Mouse (Mus musculus): ENCODE results near the gene Cnpy2.

Gene Cnpy2

DNA sequence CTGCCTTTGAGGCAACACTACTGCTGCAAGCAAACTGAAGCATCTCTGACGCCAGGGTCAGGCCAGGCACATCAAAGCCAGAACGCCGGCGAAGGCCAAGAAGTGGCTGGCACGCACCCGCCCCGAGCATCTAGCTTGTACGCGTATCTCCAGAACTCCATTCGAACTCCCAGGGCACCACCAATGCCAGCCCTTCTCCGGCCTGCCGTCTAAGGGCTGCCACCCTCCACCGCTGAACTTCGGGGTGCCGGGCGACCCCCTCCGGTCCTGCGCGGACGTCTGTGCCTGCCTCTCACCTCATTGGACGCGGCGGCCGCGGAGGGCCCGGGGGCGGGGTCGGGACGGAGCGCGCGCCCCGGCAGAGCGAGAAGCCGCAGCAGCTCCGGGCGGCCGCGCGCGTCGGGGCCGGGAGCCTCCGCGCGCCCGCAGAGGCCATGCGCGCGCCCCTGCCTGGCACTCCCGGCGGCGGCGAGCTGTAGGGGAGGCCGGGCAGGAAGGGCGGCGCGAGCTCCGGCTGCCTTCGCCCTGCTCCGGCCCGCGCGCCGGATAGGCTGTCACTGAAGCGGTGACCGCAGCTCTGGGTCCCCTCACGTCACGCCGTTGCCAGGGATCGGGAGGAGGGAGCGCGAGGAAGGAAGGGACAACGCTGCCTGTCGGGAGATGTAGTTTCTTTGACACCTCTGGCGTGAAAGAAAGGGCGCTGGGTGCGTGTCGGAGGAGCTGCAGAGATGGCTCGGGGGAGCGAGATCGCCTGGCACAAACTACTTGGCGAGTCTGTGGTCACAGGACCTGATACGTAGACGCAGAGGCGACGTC, 46.4 kb downstream of the Cnpy2 start, which contains the start of gene Coq10a:
Gene Coq10a (minus strand): TSS at position 596 of the 816 bp plus-strand sequence.
- peak; percentile 85 to 93 for DNase-seq (ENCODE audit: low spot score in 2 of 2)

DNA sequence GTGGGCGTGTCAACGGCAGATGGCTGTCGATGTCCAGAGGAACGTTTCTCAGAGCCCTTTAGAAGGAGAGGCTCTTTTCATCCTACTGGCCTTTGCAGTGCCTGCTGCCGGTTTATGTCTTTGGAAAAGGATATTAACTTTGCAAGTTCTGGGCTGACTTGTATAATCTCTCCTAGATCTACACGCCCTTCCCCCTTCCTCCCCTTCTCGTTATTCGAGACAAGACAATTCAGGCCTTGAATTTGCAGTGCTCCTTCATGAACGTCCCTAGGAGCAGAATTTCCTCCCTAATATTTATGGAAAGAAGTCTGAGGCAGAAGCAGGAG, 46.9 kb downstream of the Cnpy2 start:
- no peak for DNase-seq (ENCODE audit: low spot score in 2 of 2)

DNA sequence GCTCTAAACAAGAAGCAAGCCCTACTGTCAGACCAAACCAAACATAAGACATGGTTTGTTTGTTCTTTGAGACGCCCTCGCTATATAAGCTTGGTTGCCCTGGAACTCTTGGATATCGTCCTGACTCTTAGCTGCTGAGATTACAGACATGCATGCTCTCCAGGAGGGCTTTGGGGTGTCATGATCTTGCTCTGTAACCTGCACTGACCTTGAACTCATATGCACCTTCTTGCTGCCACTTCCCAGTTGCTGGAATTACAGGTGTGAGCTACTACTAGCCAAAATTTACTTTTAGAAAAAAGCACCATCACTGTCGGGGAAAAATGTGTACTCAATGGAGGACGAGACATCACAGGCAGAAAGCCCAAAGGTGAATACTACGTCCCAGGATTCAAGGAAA, 47.3 kb downstream of the Cnpy2 start:
- no peak for DNase-seq (ENCODE audit: low spot score in 2 of 2)

DNA sequence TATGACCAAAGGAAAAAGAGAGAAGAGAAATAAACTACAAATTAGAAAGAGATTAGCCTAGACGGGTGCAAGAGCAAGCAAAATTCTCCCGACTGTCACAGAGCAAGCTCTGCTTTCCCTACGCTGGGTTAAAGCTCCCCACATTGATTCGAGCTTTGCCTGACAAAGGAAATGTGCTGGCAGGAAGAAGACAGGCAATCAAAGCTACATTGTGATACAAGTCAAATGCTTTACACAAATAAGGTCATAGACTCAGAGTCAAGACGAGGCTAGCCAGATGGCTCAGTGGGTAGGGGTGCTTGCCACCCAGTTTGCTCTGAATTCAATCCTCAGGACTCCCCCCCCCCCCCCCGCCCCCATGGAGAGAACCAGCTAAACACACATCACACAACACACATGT, 47.8 kb downstream of the Cnpy2 start:
- no peak for DNase-seq (ENCODE audit: low spot score in 2 of 2)

DNA sequence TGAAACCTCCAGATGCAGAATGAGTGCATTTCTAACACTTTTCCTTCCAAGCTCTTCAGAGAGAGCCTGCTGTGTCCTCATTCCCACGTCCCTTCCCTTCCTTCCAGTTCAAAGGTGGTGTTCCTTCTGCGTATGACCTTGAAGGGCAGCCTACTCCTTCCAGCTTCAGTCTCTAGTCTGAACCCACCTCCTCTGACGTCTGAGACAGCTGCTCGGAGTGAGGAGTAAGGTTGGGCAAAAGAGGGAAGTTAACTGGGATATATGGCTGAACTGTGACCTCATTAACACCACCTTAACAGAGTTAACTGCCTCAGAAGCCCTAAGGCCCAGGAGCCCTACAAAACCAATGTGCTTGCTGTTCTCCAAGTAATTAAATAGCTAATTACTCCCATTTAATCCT, 48.3 kb downstream of the Cnpy2 start:
- no peak for DNase-seq (ENCODE audit: low spot score in 2 of 2)

DNA sequence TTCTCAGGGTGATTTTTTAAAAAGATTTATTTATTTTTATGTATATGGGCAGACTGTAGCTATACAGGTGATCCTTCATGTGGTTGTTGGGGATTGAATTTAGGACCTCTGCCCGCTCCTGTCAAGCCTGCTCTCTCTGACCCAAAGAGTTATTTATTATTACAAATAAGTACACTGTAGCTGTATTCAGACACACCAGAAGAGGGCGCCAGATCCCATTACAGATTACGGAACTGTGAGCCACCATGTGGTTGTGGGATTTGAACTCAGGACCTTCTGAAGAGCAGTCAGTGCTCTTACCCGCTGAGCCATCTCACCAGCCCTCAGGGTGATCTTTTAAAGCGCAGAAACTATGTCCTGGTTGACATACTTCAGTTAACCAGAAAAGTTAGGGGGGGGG, 49.9 kb downstream of the Cnpy2 start:
- DNase-seq (ENCODE audit: low spot score in 2 of 2): no peak

DNA sequence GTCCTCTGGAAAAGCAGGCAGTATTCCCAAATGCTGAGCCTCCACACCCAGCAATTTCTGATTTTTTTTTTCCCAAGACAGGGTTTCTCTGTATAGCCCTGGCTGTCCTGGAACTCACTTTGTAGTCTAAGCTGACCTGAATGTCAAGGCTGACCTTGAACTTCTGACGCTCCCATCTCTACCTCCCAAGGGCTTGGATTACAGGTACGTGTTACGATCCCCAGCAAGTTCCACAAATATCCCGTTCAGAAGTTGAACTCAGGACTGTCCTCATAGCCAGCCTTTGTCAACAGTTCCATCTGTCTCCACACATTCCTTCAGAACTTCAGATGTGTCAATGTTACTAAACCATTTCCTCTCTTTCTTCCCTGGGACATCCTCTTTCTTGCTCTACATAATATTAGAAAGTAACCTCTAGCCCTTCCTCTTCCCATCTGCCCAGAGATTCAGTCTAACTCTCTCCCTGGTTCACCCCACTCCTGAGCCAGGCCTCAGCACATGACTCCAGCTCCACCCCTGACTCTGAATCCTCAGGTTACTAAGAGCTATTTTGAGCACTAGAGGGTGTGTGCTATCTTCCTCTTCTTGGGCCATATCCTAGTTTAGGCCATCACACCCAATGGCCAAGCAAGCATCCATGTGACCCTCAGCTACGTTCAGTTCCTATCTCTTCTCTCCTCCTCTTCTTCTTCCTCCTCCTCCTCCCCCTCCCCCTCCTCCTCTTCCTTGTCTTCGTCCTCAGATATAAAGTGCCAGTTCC, 50.9 kb downstream of the Cnpy2 start:
- no peak for DNase-seq (ENCODE audit: low spot score in 2 of 2)

DNA sequence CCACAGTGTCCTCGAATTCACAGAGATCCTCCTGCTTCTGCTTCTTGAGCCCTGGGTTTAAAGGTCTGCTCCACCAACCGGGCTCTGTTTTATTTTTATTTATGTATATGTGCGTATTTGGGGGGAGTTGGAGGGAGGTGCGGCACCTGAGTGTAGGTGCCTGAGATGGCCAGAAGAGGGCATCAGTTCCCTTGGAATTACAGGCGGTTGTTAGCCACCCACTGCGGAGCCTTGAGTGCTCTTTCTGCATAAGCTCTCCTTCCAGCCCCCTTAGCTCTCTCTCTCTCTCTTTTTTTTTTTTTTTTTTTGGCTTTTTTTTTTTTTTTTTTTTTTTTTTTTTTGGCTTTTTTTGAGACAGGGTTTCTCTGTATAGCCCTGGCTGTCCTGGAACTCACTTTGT, 52.1 kb downstream of the Cnpy2 start:
- DNase-seq (ENCODE audit: low spot score in 2 of 2): no peak

DNA sequence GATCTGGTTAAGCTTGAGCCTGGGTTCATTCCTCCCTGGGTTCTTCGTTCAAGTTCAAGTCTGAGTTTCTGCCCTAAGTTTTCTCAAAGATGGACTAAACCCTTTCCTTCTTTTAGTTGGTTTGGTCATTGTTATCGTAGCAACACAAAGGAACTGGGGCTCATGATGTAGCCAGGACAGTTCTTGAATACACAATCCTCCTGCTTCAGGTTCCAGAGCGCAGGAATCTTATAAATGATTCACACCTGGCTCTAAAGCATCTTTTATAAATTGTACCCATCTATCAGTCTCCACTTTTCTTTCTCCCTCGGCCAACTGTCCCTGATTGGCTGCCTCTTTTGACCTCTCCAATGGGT, 53.8 kb downstream of the Cnpy2 start:
- no peak for DNase-seq (ENCODE audit: low spot score in 2 of 2)

DNA sequence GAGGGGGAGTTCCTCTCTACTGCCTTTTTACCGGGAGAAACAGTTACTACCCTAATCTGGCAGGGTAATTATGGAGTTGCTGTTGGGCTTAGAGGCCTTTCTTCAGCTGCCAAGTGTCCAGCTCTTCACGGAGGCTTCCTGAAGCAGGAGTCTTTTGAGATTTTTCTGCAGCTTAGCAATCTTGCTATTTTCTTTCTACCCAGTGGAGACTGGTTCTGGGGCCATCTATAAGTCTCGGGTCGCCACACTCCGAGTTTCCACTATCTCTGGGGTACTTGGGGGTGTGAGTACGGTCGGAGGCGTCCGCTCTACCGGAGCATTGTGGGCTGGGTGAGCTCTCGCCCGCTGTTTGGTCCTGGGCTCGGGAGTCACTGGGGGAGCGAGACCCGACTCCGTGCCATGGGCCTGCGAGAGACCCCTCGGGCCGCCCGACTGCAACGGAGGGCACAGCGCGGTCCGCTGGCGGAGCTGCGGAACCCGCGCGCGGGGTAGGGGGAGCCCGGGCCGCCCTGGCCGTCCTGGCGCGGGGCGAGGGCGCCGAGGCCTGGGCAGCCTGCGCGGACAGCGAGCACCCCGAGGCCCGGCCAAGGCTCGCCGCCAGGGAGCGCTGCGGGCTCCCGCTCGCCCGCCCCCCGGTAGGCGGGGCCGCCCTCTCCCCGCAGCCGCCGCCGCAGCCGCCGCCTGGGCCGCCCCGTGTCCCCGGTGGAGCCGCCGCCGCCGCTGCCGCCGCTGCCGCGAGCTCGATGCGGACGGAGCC, 54.4 kb downstream of the Cnpy2 start, which contains the start of gene Ankrd52:
Gene Ankrd52 (plus strand): TSS at position 661 of the 757 bp plus-strand sequence.
- peak; percentile 89 to 96 for DNase-seq (ENCODE audit: low spot score in 2 of 2)

All from spleen, postnatal 4 days (tissue).